9 mouse cellular contexts compared by ENCODE assay signal in genomic region chr1:172016031-172016430, GRCm38 (mm10). TPM values are rescaled to one million over a fixed set of nuclear protein-coding genes. Genes with fewer than 3 reads are reported as not detected.
A peak's percentile ranks its signal among the peaks of the same experiment; 100 is the strongest.
DNase-seq lines count a peak whose midpoint lies in the region; ATAC-seq and TF ChIP-seq lines count a peak whose summit lies in the region.
"Had no signal": no experiment of that assay in that cellular context is flagged by ENCODE, and none has a peak within 500 bp of the region (broad histone marks: within the 10 kb centered on the region; RNA-seq: fewer than 3 reads in every experiment).

No protein-coding gene starts in this region.

- WGBS in heart, postnatal 0 days, result 45% methylated on average over 8 of the region's 8 CpGs
- WGBS in hindbrain, embryonic 10.5 days, result 71% methylated on average over 8 of the region's 8 CpGs
- WGBS in midbrain, embryonic 13.5 days, result 41% methylated on average over 8 of the region's 8 CpGs

- no peak overlapping the region for H3K4me3 ChIP-seq in heart, postnatal 0 days (ENCODE audit: low read depth, low read length)
- H3K4me3 ChIP-seq in bone marrow macrophage, adult 2 months (ENCODE audit: insufficient read depth, low read length), result peak overlapping the region; percentile 4; the same call in 1 of the 2 replicates
- H3K4me3 ChIP-seq in hindbrain, embryonic 10.5 days, result peak overlapping the region; percentile 46
- peak overlapping the region; percentile 12 for H3K4me3 ChIP-seq in midbrain, embryonic 13.5 days (replicated peaks)
- H3K4me3 ChIP-seq: liver, embryonic 12.5 days had no signal

- intact Hi-C loops in heart, postnatal 36 days (cut with DNase I), result no loop called here

- TF ChIP-seq EP300 in heart, postnatal 0 days (IDR thresholded peaks at IDR 0.05; ENCODE audit: low read depth), result no peak

- no peak for DNase-seq in heart, postnatal 0 days (ENCODE audit: low spot score)
- DNase-seq in heart, postnatal 36 days, result no peak
- no peak for DNase-seq in hindbrain, embryonic 10.5 days (ENCODE audit: low spot score)
- no peak for DNase-seq in adrenal gland, adult 2 months
- no peak for DNase-seq in spleen, postnatal 10 days (ENCODE audit: low spot score in 2 of 2)
- DNase-seq in gastrocnemius, adult 18-20 months (ENCODE audit: low spot score), result no peak

- peaks cover 11% of the 10 kb centered on the region; the same call in 1 of the 2 replicates for H3K4me1 ChIP-seq in heart, postnatal 0 days (ENCODE audit: control insufficient read depth, insufficient read depth)
- peaks cover 24% of the 10 kb centered on the region for H3K4me1 ChIP-seq in bone marrow macrophage, adult 2 months (ENCODE audit: control insufficient read depth, insufficient read depth, low read length)
- H3K4me1 ChIP-seq in hindbrain, embryonic 10.5 days (replicated peaks), result peaks cover 93% of the 10 kb centered on the region
- H3K4me1 ChIP-seq in midbrain, embryonic 13.5 days (replicated peaks), result peaks cover 92% of the 10 kb centered on the region
- H3K4me1 ChIP-seq: liver, embryonic 12.5 days had no signal

- H3K27ac ChIP-seq in heart, postnatal 0 days (ENCODE audit: low read depth), result no peak overlapping the region; the same call in 1 of the 2 replicates
- no peak overlapping the region for H3K27ac ChIP-seq in bone marrow macrophage, adult 2 months (ENCODE audit: insufficient read depth, low read depth, low read length)
- H3K27ac ChIP-seq in hindbrain, embryonic 10.5 days, result peak overlapping the region; percentile 94
- peak overlapping the region; percentile 96 for H3K27ac ChIP-seq in midbrain, embryonic 13.5 days
- H3K27ac ChIP-seq: liver, embryonic 12.5 days had no signal

- no peak for ATAC-seq in heart, postnatal 0 days (ENCODE audit: insufficient read depth, low read depth)
- no peak for ATAC-seq in midbrain, embryonic 13.5 days
- ATAC-seq: liver, embryonic 12.5 days had no signal

- H3K9ac ChIP-seq in heart, postnatal 0 days (replicated peaks; ENCODE audit: low read depth, low read length), result no peak overlapping the region
- peak overlapping the region; percentile 63 for H3K9ac ChIP-seq in midbrain, embryonic 13.5 days (replicated peaks)
- H3K9ac ChIP-seq: liver, embryonic 12.5 days had no signal

- TF ChIP-seq CTCF in heart, postnatal 0 days (IDR thresholded peaks at IDR 0.05; ENCODE audit: low read depth), result no peak
- TF ChIP-seq CTCF in bone marrow macrophage, adult 2 months (IDR thresholded peaks at IDR 0.05; ENCODE audit: low read depth, low read length), result no peak

- H3K4me2 ChIP-seq in heart, postnatal 0 days (ENCODE audit: low read depth, low read length), result peak overlapping the region; percentile 35; the same call in 1 of the 2 replicates
- peak overlapping the region; percentile 51 for H3K4me2 ChIP-seq in midbrain, embryonic 13.5 days (replicated peaks)
- H3K4me2 ChIP-seq: liver, embryonic 12.5 days had no signal

- H3K27me3 ChIP-seq in heart, postnatal 0 days (ENCODE audit: control insufficient read depth, insufficient read depth, low read length), result no peaks in the 10 kb centered on the region
- no peaks in the 10 kb centered on the region for H3K27me3 ChIP-seq in hindbrain, embryonic 10.5 days (ENCODE audit: insufficient read depth, poor library complexity, severe bottlenecking)
- no peaks in the 10 kb centered on the region for H3K27me3 ChIP-seq in midbrain, embryonic 13.5 days
- H3K27me3 ChIP-seq: liver, embryonic 12.5 days had no signal

- no peak for TF ChIP-seq POLR2A in bone marrow macrophage, adult 2 months (IDR thresholded peaks at IDR 0.05; ENCODE audit: borderline replicate concordance, low read depth, low read length)

- H3K9me3 ChIP-seq in heart, postnatal 0 days (replicated peaks; ENCODE audit: control insufficient read depth, low read length), result no peaks in the 10 kb centered on the region
- no peaks in the 10 kb centered on the region for H3K9me3 ChIP-seq in hindbrain, embryonic 10.5 days
- H3K9me3 ChIP-seq in midbrain, embryonic 13.5 days, result no peaks in the 10 kb centered on the region
- H3K9me3 ChIP-seq: liver, embryonic 12.5 days had no signal

- H3K36me3 ChIP-seq in heart, postnatal 0 days (replicated peaks; ENCODE audit: control insufficient read depth, insufficient read depth, low read length), result no peaks in the 10 kb centered on the region
- peaks cover 63% of the 10 kb centered on the region for H3K36me3 ChIP-seq in hindbrain, embryonic 10.5 days
- H3K36me3 ChIP-seq in midbrain, embryonic 13.5 days, result peaks cover 21% of the 10 kb centered on the region
- H3K36me3 ChIP-seq: liver, embryonic 12.5 days had no signal

RNA-seq across cellular contexts. Expression of gene Vangl2, which starts 12.2 kb away (rescaled TPM):
- total RNA-seq in heart, postnatal 0 days (2014; rRNA removed; ENCODE audit: low replicate concordance), result 11.2 and 11.4 TPM in 2 replicates
- polyA plus RNA-seq in heart, postnatal 0 days (2015; fragmentation: Nextera tagmentation; extraction: Ambion mirVana), result 4.7 and 5.2 TPM in 2 replicates
- 1 to 10 TPM; 2.3 to 3.1 TPM for total RNA-seq in heart, postnatal 36 days (2021)
- polyA plus RNA-seq in bone marrow macrophage, adult 2 months (2012; ENCODE audit: insufficient read depth, insufficient read length, missing spikeins), result 0.74 and 1.2 TPM in 2 replicates
- polyA plus RNA-seq in hindbrain, embryonic 10.5 days (2016; fragmentation: Nextera tagmentation; extraction: Ambion mirVana), result 46.0 and 72.6 TPM in 2 replicates
- polyA plus RNA-seq in midbrain, embryonic 13.5 days (2015; fragmentation: Nextera tagmentation; extraction: Ambion mirVana), result 57.1 and 60.0 TPM in 2 replicates
- total RNA-seq in adrenal gland, adult 2 months (2021), result 1 to 10 TPM; 1.7 to 6.2 TPM
- 2.9 and 3.6 TPM in 2 replicates for polyA plus RNA-seq in adrenal gland, adult 2 months (2012; rRNA removed)
- total RNA-seq in gastrocnemius, adult 18-20 months (2021), result under 1 TPM; 0.34 to 0.55 TPM

RNA-seq across cellular contexts. Expression of gene Nhlh1, which starts 41.3 kb away (rescaled TPM):
- total RNA-seq in heart, postnatal 0 days (2014; rRNA removed; ENCODE audit: low replicate concordance), result not detected in 2 replicates
- polyA plus RNA-seq in heart, postnatal 0 days (2015; fragmentation: Nextera tagmentation; extraction: Ambion mirVana), result not detected in 2 replicates
- not detected for total RNA-seq in heart, postnatal 36 days (2021)
- polyA plus RNA-seq in bone marrow macrophage, adult 2 months (2012; ENCODE audit: insufficient read depth, insufficient read length, missing spikeins), result not detected in 2 replicates
- 9.9 and 16.3 TPM in 2 replicates for polyA plus RNA-seq in hindbrain, embryonic 10.5 days (2016; fragmentation: Nextera tagmentation; extraction: Ambion mirVana)
- polyA plus RNA-seq in midbrain, embryonic 13.5 days (2015; fragmentation: Nextera tagmentation; extraction: Ambion mirVana), result 7.7 and 8.9 TPM in 2 replicates
- not detected for total RNA-seq in adrenal gland, adult 2 months (2021)
- polyA plus RNA-seq in adrenal gland, adult 2 months (2012; rRNA removed), result not detected in 2 replicates
- not detected for total RNA-seq in gastrocnemius, adult 18-20 months (2021)
- polyA plus RNA-seq: liver, embryonic 12.5 days had no signal

Comparison
In these comparisons a context has a peak if more than half of its experiments do, and no peak if none do; other contexts are left out.
1. H3K27ac ChIP-seq: peak in hindbrain, embryonic 10.5 days (single experiment) and midbrain, embryonic 13.5 days (single experiment); none in heart, postnatal 0 days (single experiment) and bone marrow macrophage, adult 2 months (single experiment).